Mouse (Mus musculus): Measurements from ENCODE around the gene Jpt1.

GRCm38 (mm10) chr11:115453306-115453705, 60.9 kb downstream of the Jpt1 start:
- TF ChIP-seq ZC3H11A (IDR thresholded peaks at IDR 0.05; ENCODE audit: borderline replicate concordance, low read depth, low read length) (no peak), MAFK (IDR thresholded peaks at IDR 0.05; ENCODE audit: insufficient read depth, low read depth, low read length) (no peak), ZNF384 (IDR thresholded peaks at IDR 0.05; ENCODE audit: low read depth, low read length) (no peak), HCFC1 (IDR thresholded peaks at IDR 0.05; ENCODE audit: borderline replicate concordance, insufficient read depth, low read length) (no peak), CHD2 (IDR thresholded peaks at IDR 0.05; ENCODE audit: low read depth, low read length) (no peak)
